Mouse (Mus musculus) heart, postnatal 0 days (tissue): ENCODE measurements at regions not wholly inside any gene's neighbourhood (a gene's known extent, or its start where the extent isn't known, plus 50 kb on each side); places are given as distances from the start of the nearest gene placed in this dataset.

ENCODE experiments used
- ATAC-seq: fragments of 200-750 bp; cut with Nextera tagmentation; 2 replicates; pipeline ENCODE4 v1.8.0; 2017; ENCODE audit warnings: low read depth, moderate number of reproducible peaks, moderate library complexity; ENCODE audit not compliant: insufficient read depth
- DNase-seq: peaks from one replicate; pipeline ENCODE4 v3.0.0-alpha.2; 2016; ENCODE audit warnings: low spot score
- H3K27ac ChIP-seq: fragments of 300-500 bp; sonication (generic); 2 replicates; pipeline ENCODE4 v1.5.1; 2014; ENCODE audit warnings: low read depth, mild to moderate bottlenecking
- H3K27me3 ChIP-seq: fragments of 300-500 bp; sonication (generic); 2 replicates; pipeline ENCODE4 v1.6.1; 2014; ENCODE audit warnings: low read length, mixed read lengths; ENCODE audit not compliant: control insufficient read depth, insufficient read depth
- H3K36me3 ChIP-seq: fragments of 300-500 bp; sonication (generic); replicated peaks from 2 replicates; pipeline ENCODE4 v1.6.1; 2014; ENCODE audit warnings: low read length, mixed read lengths; ENCODE audit not compliant: control insufficient read depth, insufficient read depth
- H3K4me1 ChIP-seq: fragments of 300-500 bp; sonication (generic); 2 replicates; pipeline ENCODE4 v1.6.1; 2014; ENCODE audit warnings: antibody characterized with exemption; ENCODE audit not compliant: control insufficient read depth, insufficient read depth
- H3K4me2 ChIP-seq: fragments of 300-500 bp; sonication (generic); 2 replicates; pipeline ENCODE4 v1.6.1; 2014; ENCODE audit warnings: low read depth, mild to moderate bottlenecking, low read length, moderate library complexity
- H3K4me3 ChIP-seq: fragments of 300-500 bp; sonication (generic); 2 replicates; pipeline ENCODE4 v1.5.1; 2014; ENCODE audit warnings: low read depth, low read length
- H3K9ac ChIP-seq: fragments of 300-500 bp; sonication (generic); replicated peaks from 2 replicates; pipeline ENCODE4 v1.6.1; 2014; ENCODE audit warnings: low read depth, low read length, mixed read lengths
- H3K9me3 ChIP-seq: fragments of 300-500 bp; sonication (generic); replicated peaks from 2 replicates; pipeline ENCODE4 v1.6.1; 2016; ENCODE audit warnings: low read length; ENCODE audit not compliant: control insufficient read depth
- CTCF ChIP-seq: IDR thresholded peaks from 2 replicates; pipeline ENCODE4 v1.5.1; 2016; ENCODE audit warnings: antibody characterized with exemption, control low read depth, low read depth
- EP300 ChIP-seq: IDR thresholded peaks from 2 replicates; pipeline ENCODE4 v1.6.1; 2016; ENCODE audit warnings: antibody characterized with exemption, low read depth
- WGBS: fragments of 180-500 bp; shearing (Covaris S2); extraction: QIAGEN DNeasy Blood & Tissue Kit; methylation state at CpG from one replicate; pipeline ENCODE4 v1.1.7; 2014; 5-methylcytosine and 5-hydroxymethylcytosine counted together

DNA sequence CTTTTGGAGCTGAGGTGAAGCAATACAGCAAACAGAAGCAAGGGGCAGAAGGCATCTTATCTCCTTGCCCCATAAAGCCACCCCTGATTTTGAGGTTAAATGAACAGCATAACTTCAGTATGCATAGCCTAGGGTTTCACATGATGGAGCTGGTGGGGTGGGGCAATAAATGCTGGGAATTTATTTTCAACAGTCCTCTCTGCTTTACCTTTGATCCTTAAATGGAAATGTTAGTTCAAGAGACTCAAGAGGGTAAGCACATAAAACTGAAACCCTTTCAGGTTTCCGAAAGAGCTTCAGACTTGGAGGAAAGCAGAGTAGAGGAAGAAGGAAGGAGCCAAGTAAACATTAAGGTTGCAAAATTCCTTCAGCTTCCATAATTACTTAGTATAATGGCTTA lies 290.5 kb downstream of the Epha7 start:
- Histone ChIP-seq H3K36me3 (no peaks in the 10 kb centered on the region), H3K4me3 (no peak overlapping the region), H3K9ac (no peak overlapping the region), H3K27ac (no peak overlapping the region), H3K4me1 (no peaks in the 10 kb centered on the region), H3K27me3 (no peaks in the 10 kb centered on the region), H3K4me2 (no peak overlapping the region), H3K9me3 (no peaks in the 10 kb centered on the region)
- DNase-seq, result no peak
- TF ChIP-seq CTCF, result no peak
- ATAC-seq, result no peak
- WGBS, result 77% methylated on average over 1 of the region's 1 CpGs

DNA sequence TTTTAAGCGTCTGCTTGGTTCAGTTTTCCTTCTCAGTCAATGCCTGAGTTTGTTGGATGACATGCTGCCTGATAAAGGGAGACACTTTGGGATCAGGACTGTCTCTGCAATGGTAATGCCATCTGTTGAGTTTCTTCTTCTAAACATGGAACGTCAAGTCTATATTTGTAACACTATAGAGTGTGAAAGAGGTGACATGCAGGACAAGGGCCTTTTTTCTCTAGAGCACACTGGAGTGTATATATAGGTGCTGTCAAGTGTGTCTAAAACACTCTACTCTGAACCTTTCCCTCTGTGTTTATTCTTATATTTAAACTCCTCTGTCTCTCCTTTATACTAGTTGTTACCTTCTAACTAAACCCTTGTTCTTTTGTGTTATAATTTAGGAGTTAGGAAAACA lies 299.6 kb downstream of the Epha7 start:
- H3K4me2 ChIP-seq, result no peak overlapping the region
- no peaks in the 10 kb centered on the region for H3K36me3 ChIP-seq
- ATAC-seq (0 out of 2 replicates have a peak, but pooled peaks have one; percentile 24), DNase-seq (no peak)
- H3K27ac ChIP-seq, result 0 out of 2 replicates have a peak overlapping the region, but pooled peaks have one; percentile 13
- no peak overlapping the region for H3K4me3 ChIP-seq
- no peaks in the 10 kb centered on the region for H3K9me3 ChIP-seq
- TF ChIP-seq EP300 (no peak), CTCF (no peak)
- WGBS, result 24% methylated on average over 2 of the region's 2 CpGs
- no peak overlapping the region for H3K9ac ChIP-seq
- H3K27me3 ChIP-seq, result no peaks in the 10 kb centered on the region
- H3K4me1 ChIP-seq, result peaks cover 2% of the 10 kb centered on the region; the same call in 1 of the 2 replicates

DNA sequence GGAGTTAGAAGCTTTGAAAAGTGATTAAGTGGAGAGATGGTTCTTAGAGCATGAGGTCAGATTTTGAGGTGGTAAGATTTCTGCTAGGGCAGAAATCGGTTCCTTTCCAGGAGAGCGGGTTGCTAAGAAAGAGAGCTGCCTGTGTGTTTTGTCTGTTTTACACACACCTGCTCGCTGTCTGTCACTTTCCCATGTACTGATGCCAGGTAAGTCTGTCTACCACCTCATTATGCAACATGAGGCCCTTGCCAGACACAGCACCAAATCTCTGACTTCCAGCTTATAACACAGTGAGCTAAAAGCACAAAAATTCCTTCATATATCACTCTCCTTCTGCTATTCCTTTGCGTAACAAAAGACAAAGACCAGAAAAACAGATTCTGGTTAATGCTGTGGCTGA lies 304.1 kb downstream of the Epha7 start:
- no peak for ATAC-seq
- Histone ChIP-seq H3K9me3 (no peaks in the 10 kb centered on the region), H3K4me3 (no peak overlapping the region), H3K9ac (no peak overlapping the region), H3K27me3 (no peaks in the 10 kb centered on the region), H3K36me3 (no peaks in the 10 kb centered on the region), H3K27ac (no peak overlapping the region), H3K4me1 (peaks cover 14% of the 10 kb centered on the region; the same call in 1 of the 2 replicates), H3K4me2 (no peak overlapping the region)
- 89% methylated on average over 4 of the region's 4 CpGs for WGBS
- TF ChIP-seq EP300, result no peak
- no peak for TF ChIP-seq CTCF
- DNase-seq, result no peak

DNA sequence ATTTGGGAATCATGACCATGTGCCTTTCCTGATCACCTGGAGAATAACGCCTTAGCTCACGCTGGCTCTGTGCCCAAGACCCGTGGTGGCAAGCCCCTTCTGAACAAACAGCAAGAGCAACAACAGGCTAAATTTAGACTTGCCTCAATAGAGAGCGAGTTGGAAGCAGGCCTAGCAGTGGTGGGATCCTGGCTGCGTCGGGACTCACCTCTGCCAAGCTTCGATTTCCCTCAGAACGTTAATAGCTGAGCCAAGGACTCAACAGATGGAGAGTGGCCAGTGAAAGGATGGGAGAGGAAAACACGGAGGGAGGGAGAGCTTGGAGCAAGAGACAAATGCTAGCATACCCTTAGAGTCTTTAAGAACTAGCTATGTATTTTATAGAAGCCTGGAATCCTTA lies 305.0 kb downstream of the Epha7 start:
- WGBS, result 8% methylated on average over 9 of the region's 9 CpGs
- ATAC-seq, result no peak; the same call in 1 of the 2 replicates
- 0 out of 2 replicates have a peak overlapping the region, but pooled peaks have one; percentile 3 for H3K4me3 ChIP-seq

DNA sequence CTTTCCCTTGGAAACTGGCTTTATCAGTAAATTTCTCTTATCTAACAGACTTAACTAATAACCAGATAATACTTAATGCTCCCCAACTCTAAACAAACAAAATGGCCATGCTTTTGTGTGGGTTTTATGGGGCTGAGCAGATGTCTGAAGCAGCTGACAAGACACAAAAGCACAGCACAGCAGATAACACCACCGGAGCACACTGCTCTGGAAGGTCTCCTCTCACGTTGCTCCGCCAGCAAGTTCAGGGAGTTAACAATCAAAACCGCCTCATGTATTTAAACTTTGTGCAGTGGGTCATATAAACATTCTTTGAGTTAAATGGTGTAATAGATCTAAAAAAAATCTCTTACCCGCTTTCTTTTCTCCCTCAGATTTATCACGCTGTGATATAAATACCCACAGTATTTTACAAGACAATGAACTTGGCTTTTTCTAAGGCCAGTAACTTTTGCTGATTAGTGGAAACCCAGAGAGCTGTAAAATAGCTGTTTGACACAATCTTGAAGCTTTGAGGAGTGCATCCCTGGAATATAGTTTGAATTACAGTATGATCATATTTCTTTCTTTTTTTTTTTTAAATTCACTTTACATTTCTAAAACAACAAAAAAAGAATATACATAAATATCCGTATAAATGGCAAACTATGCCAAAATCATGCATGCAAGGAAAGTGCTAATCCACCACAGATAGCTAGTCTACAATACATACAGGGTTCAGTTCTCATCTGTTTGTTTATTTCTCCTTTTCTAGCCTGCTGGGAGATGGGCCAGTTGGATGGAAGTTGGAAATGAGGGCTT lies 305.9 kb downstream of the Epha7 start:
- TF ChIP-seq EP300 (no peak), CTCF (no peak)
- Histone ChIP-seq H3K27me3 (no peaks in the 10 kb centered on the region), H3K4me2 (no peak overlapping the region), H3K9ac (no peak overlapping the region), H3K27ac (no peak overlapping the region), H3K4me3 (no peak overlapping the region), H3K9me3 (no peaks in the 10 kb centered on the region), H3K4me1 (peaks cover 14% of the 10 kb centered on the region; the same call in 1 of the 2 replicates), H3K36me3 (no peaks in the 10 kb centered on the region)
- DNase-seq (no peak), ATAC-seq (no peak)
- WGBS, result 21% methylated on average over 7 of the region's 7 CpGs

More for the DNA sequence above, 305.0 kb downstream of the Epha7 start:
- H3K27ac ChIP-seq, result peak overlapping the region; percentile 40; the same call in 1 of the 2 replicates
- no peaks in the 10 kb centered on the region for H3K27me3 ChIP-seq
- H3K36me3 ChIP-seq, result no peaks in the 10 kb centered on the region
- TF ChIP-seq EP300 (no peak), CTCF (no peak)
- no peaks in the 10 kb centered on the region for H3K9me3 ChIP-seq
- peaks cover 14% of the 10 kb centered on the region; the same call in 1 of the 2 replicates for H3K4me1 ChIP-seq
- H3K4me2 ChIP-seq, result peak overlapping the region; percentile 41
- no peak overlapping the region for H3K9ac ChIP-seq
- DNase-seq, result peak; percentile 52
